Mouse (Mus musculus) adrenal gland, postnatal 4 days (tissue): Measurements from ENCODE around the gene Tnfrsf8. TPM values are rescaled to one million over a fixed set of nuclear protein-coding genes. Genes with fewer than 3 reads are reported as not detected.
"Not testable (repeated sequence)": the region's sequence is repeated elsewhere in the genome, so short reads cannot be mapped to it uniquely, and the experiment has no call there.

Source experiments
- DNase-seq, 2 experiments: peaks; one replicate each; pipeline ENCODE4 v3.0.0; 2021 to 2022; ENCODE audit warnings: low spot score in 2 of 2, mixed read lengths in 2 of 2
- long read RNA-seq, 2 experiments: library from polyadenylated mRNA; stranded (forward); transcript quantifications; one replicate each; pipeline ENCODE4 v2.0.0; 2021
- total RNA-seq, 2 experiments: library from RNA; stranded (reverse); gene quantifications; 2 replicates each; pipeline ENCODE4 v1.2.3; 2021

Gene Tnfrsf8
- total RNA-seq, result under 1 TPM; 0.22 to 0.34 TPM
- long read RNA-seq, experiment 1, result 0 reads
- long read RNA-seq, experiment 2, result 0 reads

GRCm38 (mm10) chr4:145314836-145315467, at the start of gene Tnfrsf8:
Tnfrsf8 (minus strand) TSS chr4:145315164.
- DNase-seq, result no peak

- DNase-seq, result not testable (repeated sequence)
Measured at GRCm38 (mm10) chr4:145361635-145362034, 46.7 kb upstream of the Tnfrsf8 start.

- DNase-seq, result peak in 1 of 2 experiments; percentile 8
Measured at GRCm38 (mm10) chr4:145361065-145361464, 46.1 kb upstream of the Tnfrsf8 start.

GRCm38 (mm10) chr4:145360567-145360966, 45.6 kb upstream of the Tnfrsf8 start:
- DNase-seq, result no peak

GRCm38 (mm10) chr4:145356234-145356633, 41.3 kb upstream of the Tnfrsf8 start:
- no peak for DNase-seq

- DNase-seq, result no peak
Measured at GRCm38 (mm10) chr4:145353855-145354254, 38.9 kb upstream of the Tnfrsf8 start.

GRCm38 (mm10) chr4:145344948-145345347, 30.0 kb upstream of the Tnfrsf8 start:
- DNase-seq, result no peak

- DNase-seq, result no peak
Measured at GRCm38 (mm10) chr4:145341879-145342809, 27.2 kb upstream of the Tnfrsf8 start.

- DNase-seq, result no peak
Measured at GRCm38 (mm10) chr4:145337906-145338858, 23.2 kb upstream of the Tnfrsf8 start.

- DNase-seq, result no peak
Measured at GRCm38 (mm10) chr4:145336587-145336986, 21.6 kb upstream of the Tnfrsf8 start.

- no peak for DNase-seq
Measured at GRCm38 (mm10) chr4:145336019-145336418, 21.1 kb upstream of the Tnfrsf8 start.

- DNase-seq, result no peak
Measured at GRCm38 (mm10) chr4:145323631-145324030, 8.7 kb upstream of the Tnfrsf8 start.

- peak in 1 of 2 experiments; percentile 15 for DNase-seq
Measured at GRCm38 (mm10) chr4:145322995-145323627, 8.1 kb upstream of the Tnfrsf8 start.

GRCm38 (mm10) chr4:145322211-145322610, 7.2 kb upstream of the Tnfrsf8 start:
- no peak for DNase-seq

GRCm38 (mm10) chr4:145320624-145321023, 5.7 kb upstream of the Tnfrsf8 start:
- DNase-seq, result no peak

- no peak for DNase-seq
Measured at GRCm38 (mm10) chr4:145319274-145320226, 4.6 kb upstream of the Tnfrsf8 start.

GRCm38 (mm10) chr4:145316708-145317107, 1.7 kb upstream of the Tnfrsf8 start:
- no peak for DNase-seq

- no peak for DNase-seq
Measured at GRCm38 (mm10) chr4:145313966-145314365, 998 bp downstream of the Tnfrsf8 start.

- no peak for DNase-seq
Measured at GRCm38 (mm10) chr4:145313256-145313655, 1.7 kb downstream of the Tnfrsf8 start.
